Mouse (Mus musculus): ENCODE data around the gene Usp9x.

Usp9x gene

DNA sequence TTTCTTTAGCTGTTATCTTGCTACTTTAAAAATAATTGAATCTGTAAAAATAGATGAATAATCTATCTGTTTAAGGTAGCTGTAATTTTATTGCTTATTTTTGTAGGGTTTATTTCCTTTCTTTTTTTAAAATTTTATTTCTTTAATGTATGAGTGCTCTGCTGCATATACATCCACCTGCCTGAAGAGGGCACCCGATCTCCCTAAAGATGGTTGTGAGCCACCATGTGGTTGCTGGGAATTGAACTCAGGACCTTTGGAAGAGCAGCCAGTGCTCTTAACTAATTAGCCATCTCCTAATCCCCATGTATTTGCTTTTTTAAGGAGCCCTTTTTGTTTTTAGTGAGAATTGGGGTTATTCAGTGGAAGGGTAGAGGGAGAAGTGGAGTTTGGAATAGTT lies 14.3 kb downstream of the Usp9x start:
- no peak for DNase-seq

GRCm38 (mm10) chrX:13096985-13097384 lies 25.7 kb downstream of the Usp9x start:
- DNase-seq: no peak

- no peak for DNase-seq
Observed at GRCm38 (mm10) chrX:13206514-13206913, 135.2 kb downstream of the Usp9x start.

DNA sequence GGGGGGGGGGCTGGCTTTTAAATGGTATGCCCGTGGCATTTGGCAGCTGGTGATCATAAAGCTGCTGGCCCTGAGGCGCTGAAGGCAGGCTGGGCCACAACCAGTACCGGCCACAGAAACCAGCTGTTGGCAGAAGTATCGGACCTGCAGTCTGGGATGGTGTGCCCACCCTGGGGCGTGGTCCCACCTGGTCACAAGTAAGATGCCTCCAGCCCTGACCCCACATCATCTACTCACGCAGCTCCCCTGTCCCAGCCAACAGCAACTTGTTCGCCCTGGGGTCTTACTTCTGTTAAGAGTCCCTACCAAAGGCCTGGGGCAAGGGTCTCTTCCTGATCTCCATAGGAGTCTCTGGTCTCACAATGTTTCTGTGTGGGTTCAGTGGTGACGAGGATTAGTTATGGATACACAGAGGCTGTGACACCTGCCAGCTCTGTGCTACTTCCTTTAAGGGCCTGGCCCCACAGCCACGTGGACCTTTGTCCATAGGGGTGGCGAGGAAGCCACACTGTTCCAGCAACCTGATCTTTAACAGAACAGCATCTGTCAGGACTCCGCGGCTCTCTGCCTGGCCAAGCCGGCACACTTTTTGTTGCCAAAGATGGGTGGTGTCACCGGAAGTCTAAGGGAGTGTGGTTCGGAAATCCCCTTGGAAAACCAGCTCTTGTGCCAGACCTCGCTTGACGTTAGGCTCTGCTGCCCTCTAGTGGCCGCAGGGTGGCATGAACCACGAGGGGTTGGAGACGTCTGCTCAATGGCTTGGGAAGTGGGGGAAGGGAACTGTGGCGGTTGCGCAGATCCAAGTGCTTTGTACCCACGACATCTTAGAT lies 136.4 kb downstream of the Usp9x start:
- DNase-seq: peak; percentile 95

DNA sequence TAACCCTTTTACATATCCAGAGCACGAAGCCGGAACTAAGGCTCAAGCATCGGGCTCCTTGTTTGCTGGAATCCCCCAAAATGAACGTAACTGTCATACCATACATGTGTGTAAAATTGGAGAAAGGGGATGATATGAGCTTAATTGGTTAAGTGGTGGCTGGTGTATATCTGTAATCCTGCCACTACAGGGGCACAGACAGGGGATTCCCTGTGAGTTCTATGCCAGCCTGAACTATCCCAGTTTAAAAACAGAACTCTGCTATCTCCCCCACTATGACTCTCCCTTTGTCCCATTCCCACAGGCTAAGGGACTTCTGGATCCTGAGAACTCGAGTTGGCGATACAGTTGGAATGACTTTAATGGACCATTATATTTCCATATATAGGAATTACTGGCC lies 137.1 kb downstream of the Usp9x start:
- no peak for DNase-seq

GRCm38 (mm10) chrX:13214275-13214674 lies 143.0 kb downstream of the Usp9x start:
- peak; percentile 68 for DNase-seq
